Mouse (Mus musculus): ENCODE data around the gene Fem1b. TPM values are rescaled to one million over a fixed set of nuclear protein-coding genes. Genes with fewer than 3 reads are reported as not detected.

The Fem1b gene
- polyA plus RNA-seq, 1 experiment, result 16.5 TPM

GRCm38 (mm10) chr9:62857216-62857615, 45.5 kb upstream of the Fem1b start:
- H3K36me3 ChIP-seq (ENCODE audit: control insufficient read depth, insufficient read depth), result no peaks in the 10 kb centered on the region
- H3K27me3 ChIP-seq (ENCODE audit: control insufficient read depth, insufficient read depth, insufficient read length), result no peaks in the 10 kb centered on the region
- H3K4me3 ChIP-seq, result no peak overlapping the region
- H3K79me2 ChIP-seq (ENCODE audit: control insufficient read depth, insufficient read depth), result no peaks in the 10 kb centered on the region
- H3K4me2 ChIP-seq (ENCODE audit: low read depth), result peak overlapping the region; percentile 91
- TF ChIP-seq REST (IDR thresholded peaks at IDR 0.05; ENCODE audit: insufficient read depth, insufficient read length), result no peak
- TF ChIP-seq SRF (IDR thresholded peaks at IDR 0.05; ENCODE audit: control insufficient read depth, insufficient read length, low read depth), result no peak
- no peak for TF ChIP-seq TCF12 (IDR thresholded peaks at IDR 0.05; ENCODE audit: insufficient read depth, poor library complexity, severe bottlenecking)
- TF ChIP-seq POLR2AphosphoS2 (IDR thresholded peaks at IDR 0.05; ENCODE audit: insufficient read length, low read depth), result no peak
- no peak overlapping the region for H3ac ChIP-seq (ENCODE audit: control insufficient read depth, insufficient read length)

- H3K4me2 ChIP-seq (ENCODE audit: low read depth), result no peak overlapping the region
- no peak for TF ChIP-seq USF1 (IDR thresholded peaks at IDR 0.05; ENCODE audit: low read depth)
- no peak overlapping the region for H3ac ChIP-seq (ENCODE audit: control insufficient read depth, insufficient read length)
- no peak overlapping the region for H3K4me3 ChIP-seq
- no peaks in the 10 kb centered on the region for H3K79me2 ChIP-seq (ENCODE audit: control insufficient read depth, insufficient read depth)
- H3K36me3 ChIP-seq (ENCODE audit: control insufficient read depth, insufficient read depth), result no peaks in the 10 kb centered on the region
- no peaks in the 10 kb centered on the region for H3K27me3 ChIP-seq (ENCODE audit: control insufficient read depth, insufficient read depth, insufficient read length)
These were observed 42.7 kb upstream of the Fem1b start for GRCm38 (mm10) chr9:62854483-62854882.

- Histone ChIP-seq H3K36me3 (ENCODE audit: control insufficient read depth, insufficient read depth) (no peaks in the 10 kb centered on the region), H3K4me3 (no peak overlapping the region), H3K4me2 (ENCODE audit: low read depth) (no peak overlapping the region), H3K27me3 (ENCODE audit: control insufficient read depth, insufficient read depth, insufficient read length) (no peaks in the 10 kb centered on the region), H3ac (ENCODE audit: control insufficient read depth, insufficient read length) (no peak overlapping the region), H3K79me2 (ENCODE audit: control insufficient read depth, insufficient read depth) (no peaks in the 10 kb centered on the region)
- TF ChIP-seq POLR2AphosphoS2 (IDR thresholded peaks at IDR 0.05; ENCODE audit: insufficient read length, low read depth), result no peak
- no peak for TF ChIP-seq CEBPB (IDR thresholded peaks at IDR 0.05; ENCODE audit: insufficient read depth, poor library complexity, severe bottlenecking)
- no peak for TF ChIP-seq SRF (IDR thresholded peaks at IDR 0.05; ENCODE audit: control insufficient read depth, insufficient read length, low read depth)
- no peak for TF ChIP-seq MYOD1 (IDR thresholded peaks at IDR 0.05; ENCODE audit: control insufficient read depth in 1 of 3, insufficient read length in 2 of 3, low read depth in 2 of 3)
- no peak for TF ChIP-seq TCF3 (IDR thresholded peaks at IDR 0.05; ENCODE audit: insufficient read length, low read depth)
- TF ChIP-seq E2F4 (IDR thresholded peaks at IDR 0.05; ENCODE audit: insufficient read depth), result no peak
- TF ChIP-seq TCF12 (IDR thresholded peaks at IDR 0.05; ENCODE audit: insufficient read depth, poor library complexity, severe bottlenecking), result no peak
- TF ChIP-seq USF1 (IDR thresholded peaks at IDR 0.05; ENCODE audit: low read depth), result no peak
- no peak for TF ChIP-seq POLR2A (IDR thresholded peaks at IDR 0.05; ENCODE audit: insufficient read length, low read depth)
- no peak for TF ChIP-seq MAX (IDR thresholded peaks at IDR 0.05; ENCODE audit: low read depth)
- TF ChIP-seq MYOG (IDR thresholded peaks at IDR 0.05; ENCODE audit: control insufficient read depth in 1 of 3, insufficient read depth in 1 of 3, insufficient read length in 2 of 3, low read depth in 2 of 3), result no peak
- TF ChIP-seq REST (IDR thresholded peaks at IDR 0.05; ENCODE audit: insufficient read depth, insufficient read length), result no peak
These were observed 39.8 kb upstream of the Fem1b start for GRCm38 (mm10) chr9:62851571-62851970.

GRCm38 (mm10) chr9:62848641-62849040, 36.9 kb upstream of the Fem1b start:
- H3K79me2 ChIP-seq (ENCODE audit: control insufficient read depth, insufficient read depth), result no peaks in the 10 kb centered on the region

GRCm38 (mm10) chr9:62847694-62848093, 36.0 kb upstream of the Fem1b start:
- Histone ChIP-seq H3K4me2 (ENCODE audit: low read depth) (peak overlapping the region; percentile 21), H3K79me2 (ENCODE audit: control insufficient read depth, insufficient read depth) (no peaks in the 10 kb centered on the region), H3K4me3 (no peak overlapping the region), H3K36me3 (ENCODE audit: control insufficient read depth, insufficient read depth) (no peaks in the 10 kb centered on the region), H3K27me3 (ENCODE audit: control insufficient read depth, insufficient read depth, insufficient read length) (no peaks in the 10 kb centered on the region), H3ac (ENCODE audit: control insufficient read depth, insufficient read length) (no peak overlapping the region)
- TF ChIP-seq TCF3 (IDR thresholded peaks at IDR 0.05; ENCODE audit: insufficient read length, low read depth), result no peak
- TF ChIP-seq SRF (IDR thresholded peaks at IDR 0.05; ENCODE audit: control insufficient read depth, insufficient read length, low read depth), result no peak
- TF ChIP-seq MYOD1 (IDR thresholded peaks at IDR 0.05; ENCODE audit: control insufficient read depth in 1 of 3, insufficient read length in 2 of 3, low read depth in 2 of 3), result no peak

More at GRCm38 (mm10) chr9:62848641-62849040, 36.9 kb upstream of the Fem1b start:
- Histone ChIP-seq H3K36me3 (ENCODE audit: control insufficient read depth, insufficient read depth) (no peaks in the 10 kb centered on the region), H3ac (ENCODE audit: control insufficient read depth, insufficient read length) (no peak overlapping the region), H3K4me2 (ENCODE audit: low read depth) (no peak overlapping the region), H3K27me3 (ENCODE audit: control insufficient read depth, insufficient read depth, insufficient read length) (no peaks in the 10 kb centered on the region), H3K4me3 (no peak overlapping the region)
- TF ChIP-seq POLR2A (IDR thresholded peaks at IDR 0.05; ENCODE audit: insufficient read length, low read depth), result no peak
- TF ChIP-seq MYOG (IDR thresholded peaks at IDR 0.05; ENCODE audit: control insufficient read depth in 1 of 3, insufficient read depth in 1 of 3, insufficient read length in 2 of 3, low read depth in 2 of 3), result no peak
- no peak for TF ChIP-seq MAX (IDR thresholded peaks at IDR 0.05; ENCODE audit: low read depth)
- TF ChIP-seq USF1 (IDR thresholded peaks at IDR 0.05; ENCODE audit: low read depth), result no peak
- no peak for TF ChIP-seq TCF3 (IDR thresholded peaks at IDR 0.05; ENCODE audit: insufficient read length, low read depth)
- TF ChIP-seq CEBPB (IDR thresholded peaks at IDR 0.05; ENCODE audit: insufficient read depth, poor library complexity, severe bottlenecking), result no peak
- TF ChIP-seq E2F4 (IDR thresholded peaks at IDR 0.05; ENCODE audit: insufficient read depth), result no peak
- no peak for TF ChIP-seq MYOD1 (IDR thresholded peaks at IDR 0.05; ENCODE audit: control insufficient read depth in 1 of 3, insufficient read length in 2 of 3, low read depth in 2 of 3)
- no peak for TF ChIP-seq POLR2AphosphoS2 (IDR thresholded peaks at IDR 0.05; ENCODE audit: insufficient read length, low read depth)
- no peak for TF ChIP-seq REST (IDR thresholded peaks at IDR 0.05; ENCODE audit: insufficient read depth, insufficient read length)
- TF ChIP-seq TCF12 (IDR thresholded peaks at IDR 0.05; ENCODE audit: insufficient read depth, poor library complexity, severe bottlenecking), result no peak
- no peak for TF ChIP-seq SRF (IDR thresholded peaks at IDR 0.05; ENCODE audit: control insufficient read depth, insufficient read length, low read depth)
